Mouse (Mus musculus): Measurements from ENCODE around the gene Gm4131. TPM values are rescaled to one million over a fixed set of nuclear protein-coding genes. Genes with fewer than 3 reads are reported as not detected.

Gm4131 gene
- polyA plus RNA-seq, 1 experiment from 2014 or later = not detected

DNA sequence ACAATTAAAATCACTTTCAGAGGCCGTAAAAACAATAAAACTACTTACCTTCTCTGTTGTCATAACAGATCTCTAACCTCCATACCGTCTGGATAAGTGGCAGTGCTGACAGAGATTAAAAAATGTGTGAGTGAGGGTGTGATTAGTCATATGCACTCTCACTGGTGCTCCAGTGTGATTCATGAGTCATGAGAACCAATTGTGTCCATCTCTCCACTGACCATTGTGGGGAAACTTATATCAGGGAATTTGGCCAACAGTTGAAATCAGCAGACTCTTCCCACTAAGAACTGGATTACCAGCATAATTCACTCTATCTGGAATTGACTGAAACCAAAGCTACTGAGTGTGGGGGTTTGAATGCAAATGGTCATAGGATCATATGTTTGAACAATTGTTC, 35.8 kb downstream of the Gm4131 start:
- no peak for ATAC-seq
- Histone ChIP-seq H3K4me1 (ENCODE audit: control insufficient read depth, insufficient read depth, low read length) (no peaks in the 10 kb centered on the region), H3K27ac (ENCODE audit: low read length) (no peak overlapping the region), H3K9me3 (ENCODE audit: control insufficient read depth, low read length) (no peaks in the 10 kb centered on the region), H3K4me2 (ENCODE audit: low read depth, low read length) (no peak overlapping the region), H3K36me3 (ENCODE audit: control insufficient read depth, insufficient read depth, low read length) (no peaks in the 10 kb centered on the region), H3K4me3 (ENCODE audit: low read length) (no peak overlapping the region), H3K9ac (ENCODE audit: low read depth, low read length) (no peak overlapping the region), H3K27me3 (replicated peaks; ENCODE audit: control insufficient read depth, insufficient read depth, low read length) (no peaks in the 10 kb centered on the region)
- WGBS = 52% methylated on average over 2 of the region's 2 CpGs

- 72% methylated on average over 1 of the region's 1 CpGs for WGBS
- Histone ChIP-seq H3K9ac (ENCODE audit: low read depth, low read length) (no peak overlapping the region), H3K4me1 (ENCODE audit: control insufficient read depth, insufficient read depth, low read length) (no peaks in the 10 kb centered on the region), H3K4me2 (ENCODE audit: low read depth, low read length) (no peak overlapping the region), H3K27ac (ENCODE audit: low read length) (no peak overlapping the region), H3K27me3 (replicated peaks; ENCODE audit: control insufficient read depth, insufficient read depth, low read length) (no peaks in the 10 kb centered on the region), H3K9me3 (ENCODE audit: control insufficient read depth, low read length) (no peaks in the 10 kb centered on the region), H3K36me3 (ENCODE audit: control insufficient read depth, insufficient read depth, low read length) (no peaks in the 10 kb centered on the region), H3K4me3 (ENCODE audit: low read length) (no peak overlapping the region)
- ATAC-seq = no peak
Observed at GRCm38 (mm10) chr14:62512845-62513244, 53.9 kb downstream of the Gm4131 start.

DNA sequence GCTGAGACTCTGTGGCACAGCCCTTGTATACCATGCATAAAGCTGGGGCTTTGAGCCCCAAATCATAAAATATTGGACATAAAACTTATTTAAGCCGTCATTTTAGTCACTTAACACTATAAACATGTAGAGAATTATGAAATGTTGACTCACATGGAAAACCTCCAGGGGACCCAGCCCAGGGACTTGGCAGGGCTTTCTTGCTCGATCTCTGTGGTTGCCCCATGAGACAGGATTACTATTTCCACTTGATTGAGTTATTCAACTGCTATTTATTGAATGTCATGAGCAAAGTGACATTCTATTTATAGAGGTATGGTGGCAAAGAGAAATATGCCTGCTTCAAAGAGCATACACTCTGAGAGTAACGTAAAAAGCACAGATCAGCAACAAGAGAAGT, 57.4 kb downstream of the Gm4131 start:
- ATAC-seq = no peak
- Histone ChIP-seq H3K27ac (ENCODE audit: low read length) (no peak overlapping the region), H3K9ac (ENCODE audit: low read depth, low read length) (no peak overlapping the region), H3K27me3 (replicated peaks; ENCODE audit: control insufficient read depth, insufficient read depth, low read length) (no peaks in the 10 kb centered on the region), H3K4me2 (ENCODE audit: low read depth, low read length) (no peak overlapping the region), H3K9me3 (ENCODE audit: control insufficient read depth, low read length) (no peaks in the 10 kb centered on the region), H3K4me1 (ENCODE audit: control insufficient read depth, insufficient read depth, low read length) (no peaks in the 10 kb centered on the region), H3K36me3 (ENCODE audit: control insufficient read depth, insufficient read depth, low read length) (no peaks in the 10 kb centered on the region), H3K4me3 (ENCODE audit: low read length) (no peak overlapping the region)
- 59% methylated on average over 3 of the region's 3 CpGs for WGBS

- Histone ChIP-seq H3K9me3 (ENCODE audit: control insufficient read depth, low read length) (no peaks in the 10 kb centered on the region), H3K4me2 (ENCODE audit: low read depth, low read length) (no peak overlapping the region), H3K27me3 (replicated peaks; ENCODE audit: control insufficient read depth, insufficient read depth, low read length) (no peaks in the 10 kb centered on the region), H3K27ac (ENCODE audit: low read length) (no peak overlapping the region), H3K36me3 (ENCODE audit: control insufficient read depth, insufficient read depth, low read length) (no peaks in the 10 kb centered on the region), H3K9ac (ENCODE audit: low read depth, low read length) (no peak overlapping the region), H3K4me3 (ENCODE audit: low read length) (no peak overlapping the region), H3K4me1 (ENCODE audit: control insufficient read depth, insufficient read depth, low read length) (no peaks in the 10 kb centered on the region)
- WGBS = 75% methylated on average over 3 of the region's 3 CpGs
- no peak for ATAC-seq
Observed at GRCm38 (mm10) chr14:62506261-62506660, 60.5 kb downstream of the Gm4131 start.

- no peak overlapping the region for H3K4me3 ChIP-seq (ENCODE audit: low read length)
- 72% methylated on average over 7 of the region's 7 CpGs for WGBS
- no peak overlapping the region for H3K27ac ChIP-seq (ENCODE audit: low read length)
- H3K4me1 ChIP-seq (ENCODE audit: control insufficient read depth, insufficient read depth, low read length) = no peaks in the 10 kb centered on the region
- no peak overlapping the region for H3K9ac ChIP-seq (ENCODE audit: low read depth, low read length)
- no peaks in the 10 kb centered on the region for H3K9me3 ChIP-seq (ENCODE audit: control insufficient read depth, low read length)
- no peak for ATAC-seq
- no peaks in the 10 kb centered on the region for H3K36me3 ChIP-seq (ENCODE audit: control insufficient read depth, insufficient read depth, low read length)
- no peak overlapping the region for H3K4me2 ChIP-seq (ENCODE audit: low read depth, low read length)
- H3K27me3 ChIP-seq (replicated peaks; ENCODE audit: control insufficient read depth, insufficient read depth, low read length) = no peaks in the 10 kb centered on the region
Observed at GRCm38 (mm10) chr14:62497391-62497790, 69.3 kb downstream of the Gm4131 start.

DNA sequence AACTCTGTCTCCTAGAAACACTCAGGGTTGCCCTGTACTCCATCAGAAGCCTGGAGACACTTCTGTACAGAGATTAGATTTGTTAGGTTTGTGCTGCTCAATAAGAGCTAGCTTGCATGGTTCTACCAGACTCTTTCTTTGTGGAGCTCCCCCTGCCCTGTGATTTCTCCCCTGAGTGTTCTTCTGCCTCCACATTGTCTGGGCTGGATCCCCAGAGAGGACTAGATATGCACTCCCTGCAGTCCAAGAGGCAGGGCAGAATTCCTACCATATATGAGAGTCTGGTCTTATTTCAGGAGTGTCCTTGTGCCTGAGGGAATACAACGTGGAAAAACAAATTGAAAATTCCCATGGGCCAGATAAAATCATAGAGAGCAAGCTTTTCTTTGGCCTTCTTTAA, 70.2 kb downstream of the Gm4131 start:
- no peaks in the 10 kb centered on the region for H3K27me3 ChIP-seq (replicated peaks; ENCODE audit: control insufficient read depth, insufficient read depth, low read length)
- H3K36me3 ChIP-seq (ENCODE audit: control insufficient read depth, insufficient read depth, low read length) = no peaks in the 10 kb centered on the region
- H3K4me3 ChIP-seq (ENCODE audit: low read length) = no peak overlapping the region
- H3K4me1 ChIP-seq (ENCODE audit: control insufficient read depth, insufficient read depth, low read length) = no peaks in the 10 kb centered on the region
- H3K4me2 ChIP-seq (ENCODE audit: low read depth, low read length) = no peak overlapping the region
- ATAC-seq = no peak
- H3K9ac ChIP-seq (ENCODE audit: low read depth, low read length) = no peak overlapping the region
- no peaks in the 10 kb centered on the region for H3K9me3 ChIP-seq (ENCODE audit: control insufficient read depth, low read length)
- 56% methylated on average over 1 of the region's 1 CpGs for WGBS
- H3K27ac ChIP-seq (ENCODE audit: low read length) = no peak overlapping the region

DNA sequence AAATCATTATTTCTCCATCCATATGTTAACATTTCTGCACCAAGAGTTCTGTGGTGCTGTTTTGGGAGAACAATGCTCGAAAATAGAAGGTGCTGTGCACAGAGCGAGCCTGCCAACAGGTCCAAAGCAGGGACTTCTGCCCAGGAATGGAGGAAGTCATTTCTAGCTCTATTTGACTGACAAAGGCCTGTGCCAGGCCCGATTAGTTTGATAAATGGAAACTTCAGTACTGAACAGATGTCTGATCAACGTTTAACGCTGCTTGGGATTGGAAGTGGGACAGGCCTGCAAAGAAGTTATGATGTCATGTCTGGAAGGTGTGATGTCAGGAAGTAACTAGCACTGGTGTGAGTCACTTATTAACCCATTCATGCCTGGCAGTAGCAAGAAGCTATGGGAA, 73.3 kb downstream of the Gm4131 start:
- no peaks in the 10 kb centered on the region for H3K4me1 ChIP-seq (ENCODE audit: control insufficient read depth, insufficient read depth, low read length)
- H3K27me3 ChIP-seq (replicated peaks; ENCODE audit: control insufficient read depth, insufficient read depth, low read length) = no peaks in the 10 kb centered on the region
- H3K9me3 ChIP-seq (ENCODE audit: control insufficient read depth, low read length) = no peaks in the 10 kb centered on the region
- no peaks in the 10 kb centered on the region for H3K36me3 ChIP-seq (ENCODE audit: control insufficient read depth, insufficient read depth, low read length)
- H3K27ac ChIP-seq (ENCODE audit: low read length) = no peak overlapping the region
- ATAC-seq = no peak
- WGBS = 77% methylated on average over 5 of the region's 5 CpGs
- no peak overlapping the region for H3K4me2 ChIP-seq (ENCODE audit: low read depth, low read length)
- no peak overlapping the region for H3K4me3 ChIP-seq (ENCODE audit: low read length)
- H3K9ac ChIP-seq (ENCODE audit: low read depth, low read length) = no peak overlapping the region

- 32% methylated on average over 16 of the region's 16 CpGs for WGBS
- ATAC-seq = peak; percentile 78
- H3K9ac ChIP-seq (ENCODE audit: low read depth, low read length) = no peak overlapping the region
- no peaks in the 10 kb centered on the region for H3K36me3 ChIP-seq (ENCODE audit: control insufficient read depth, insufficient read depth, low read length)
- no peaks in the 10 kb centered on the region for H3K27me3 ChIP-seq (replicated peaks; ENCODE audit: control insufficient read depth, insufficient read depth, low read length)
- no peaks in the 10 kb centered on the region for H3K4me1 ChIP-seq (ENCODE audit: control insufficient read depth, insufficient read depth, low read length)
- H3K4me3 ChIP-seq (ENCODE audit: low read length) = no peak overlapping the region
- no peak overlapping the region for H3K4me2 ChIP-seq (ENCODE audit: low read depth, low read length)
- H3K9me3 ChIP-seq (ENCODE audit: control insufficient read depth, low read length) = no peaks in the 10 kb centered on the region
- no peak overlapping the region for H3K27ac ChIP-seq (ENCODE audit: low read length)
Observed at GRCm38 (mm10) chr14:62492196-62492850, 74.4 kb downstream of the Gm4131 start.

DNA sequence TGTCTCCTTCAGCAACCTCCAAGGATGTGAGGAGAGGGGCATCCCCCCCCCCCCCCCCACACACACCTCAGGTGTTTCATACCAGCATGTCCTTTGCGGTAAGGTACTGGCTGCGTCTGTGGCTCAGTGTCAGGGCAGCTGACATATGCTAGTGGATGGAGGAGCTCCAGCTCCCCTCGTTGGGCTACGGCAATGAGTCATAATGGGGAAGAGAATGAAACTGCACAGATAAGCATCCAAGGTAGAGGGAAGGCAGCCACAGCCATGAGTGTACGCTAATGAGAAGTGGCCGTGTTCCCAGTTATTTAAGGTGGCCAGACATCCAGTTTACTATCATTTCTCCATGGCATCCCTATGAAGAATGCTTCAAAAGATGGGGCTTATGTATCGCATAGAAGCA, 78.5 kb downstream of the Gm4131 start:
- WGBS = 87% methylated on average over 7 of the region's 7 CpGs

GRCm38 (mm10) chr14:62481381-62481780, 85.3 kb downstream of the Gm4131 start:
- Histone ChIP-seq H3K27me3 (replicated peaks; ENCODE audit: control insufficient read depth, insufficient read depth, low read length) (no peaks in the 10 kb centered on the region), H3K4me3 (ENCODE audit: low read length) (no peak overlapping the region), H3K27ac (ENCODE audit: low read length) (no peak overlapping the region), H3K4me2 (ENCODE audit: low read depth, low read length) (no peak overlapping the region), H3K36me3 (ENCODE audit: control insufficient read depth, insufficient read depth, low read length) (no peaks in the 10 kb centered on the region), H3K9ac (ENCODE audit: low read depth, low read length) (no peak overlapping the region), H3K9me3 (ENCODE audit: control insufficient read depth, low read length) (no peaks in the 10 kb centered on the region), H3K4me1 (ENCODE audit: control insufficient read depth, insufficient read depth, low read length) (no peaks in the 10 kb centered on the region)
- WGBS = 42% methylated on average over 8 of the region's 8 CpGs
- no peak for ATAC-seq

More for the DNA sequence above, 78.5 kb downstream of the Gm4131 start:
- H3K9me3 ChIP-seq (ENCODE audit: control insufficient read depth, low read length) = no peaks in the 10 kb centered on the region
- no peak overlapping the region for H3K4me2 ChIP-seq (ENCODE audit: low read depth, low read length)
- H3K4me1 ChIP-seq (ENCODE audit: control insufficient read depth, insufficient read depth, low read length) = no peaks in the 10 kb centered on the region
- ATAC-seq = no peak
- no peak overlapping the region for H3K9ac ChIP-seq (ENCODE audit: low read depth, low read length)
- no peak overlapping the region for H3K27ac ChIP-seq (ENCODE audit: low read length)
- H3K27me3 ChIP-seq (replicated peaks; ENCODE audit: control insufficient read depth, insufficient read depth, low read length) = no peaks in the 10 kb centered on the region
- no peaks in the 10 kb centered on the region for H3K36me3 ChIP-seq (ENCODE audit: control insufficient read depth, insufficient read depth, low read length)
- no peak overlapping the region for H3K4me3 ChIP-seq (ENCODE audit: low read length)
